Mouse (Mus musculus) lung, embryonic 16.5 days (tissue): ENCODE data around the gene Mical2. TPM values are rescaled to one million over a fixed set of nuclear protein-coding genes. Genes with fewer than 3 reads are reported as not detected.
A peak's percentile ranks its signal among the peaks of the same experiment; 100 is the strongest.

ENCODE experiments used
- ATAC-seq: fragments of 200-750 bp; cut with Nextera tagmentation; 2 replicates; pipeline ENCODE4 v1.8.0; 2017; ENCODE audit warnings: low read depth, mild to moderate bottlenecking, moderate library complexity
- H3K27ac ChIP-seq: fragments of 300-500 bp; sonication (generic); 2 replicates; pipeline ENCODE4 v1.5.1; 2014; ENCODE audit warnings: mild to moderate bottlenecking, control low read depth, low read length
- H3K27me3 ChIP-seq: fragments of 300-500 bp; sonication (generic); 2 replicates; pipeline ENCODE4 v1.6.1; 2014; ENCODE audit warnings: low read depth, low read length, mixed read lengths; ENCODE audit not compliant: control insufficient read depth, insufficient read depth
- H3K36me3 ChIP-seq: fragments of 300-500 bp; sonication (generic); 2 replicates; pipeline ENCODE4 v1.6.1; 2014; ENCODE audit warnings: low read length; ENCODE audit not compliant: control insufficient read depth, insufficient read depth
- H3K4me1 ChIP-seq: fragments of 300-500 bp; sonication (generic); replicated peaks from 2 replicates; pipeline ENCODE4 v1.6.1; 2014; ENCODE audit warnings: low read length, mixed read lengths; ENCODE audit not compliant: control insufficient read depth, insufficient read depth
- H3K4me2 ChIP-seq: fragments of 300-500 bp; sonication (generic); 2 replicates; pipeline ENCODE4 v1.6.1; 2014; ENCODE audit warnings: low read depth, low read length, control low read depth
- H3K4me3 ChIP-seq: fragments of 300-500 bp; sonication (generic); 2 replicates; pipeline ENCODE4 v1.5.1; 2014; ENCODE audit warnings: mild to moderate bottlenecking, low read length, control low read depth
- H3K9ac ChIP-seq: fragments of 300-500 bp; sonication (generic); 2 replicates; pipeline ENCODE4 v1.6.1; 2014; ENCODE audit warnings: low read length, control low read depth
- H3K9me3 ChIP-seq: fragments of 300-500 bp; sonication (generic); 2 replicates; pipeline ENCODE4 v1.6.1; 2016; ENCODE audit warnings: low read length; ENCODE audit not compliant: control insufficient read depth
- WGBS: fragments of 180-500 bp; shearing (Covaris S2); extraction: QIAGEN DNeasy Blood & Tissue Kit; methylation state at CpG from one replicate; pipeline ENCODE4 v1.1.7; 2014; 5-methylcytosine and 5-hydroxymethylcytosine counted together
- polyA plus RNA-seq: library from polyadenylated mRNA; unstranded; fragments of >200 nt; fragmentation: Nextera tagmentation; extraction: Ambion mirVana; gene quantifications from 2 replicates; pipeline ENCODE4 v1.2.1, GENCODE M21; 2015

Mical2 gene
- polyA plus RNA-seq, 1 experiment from 2014 or later, result 27.3 TPM

DNA sequence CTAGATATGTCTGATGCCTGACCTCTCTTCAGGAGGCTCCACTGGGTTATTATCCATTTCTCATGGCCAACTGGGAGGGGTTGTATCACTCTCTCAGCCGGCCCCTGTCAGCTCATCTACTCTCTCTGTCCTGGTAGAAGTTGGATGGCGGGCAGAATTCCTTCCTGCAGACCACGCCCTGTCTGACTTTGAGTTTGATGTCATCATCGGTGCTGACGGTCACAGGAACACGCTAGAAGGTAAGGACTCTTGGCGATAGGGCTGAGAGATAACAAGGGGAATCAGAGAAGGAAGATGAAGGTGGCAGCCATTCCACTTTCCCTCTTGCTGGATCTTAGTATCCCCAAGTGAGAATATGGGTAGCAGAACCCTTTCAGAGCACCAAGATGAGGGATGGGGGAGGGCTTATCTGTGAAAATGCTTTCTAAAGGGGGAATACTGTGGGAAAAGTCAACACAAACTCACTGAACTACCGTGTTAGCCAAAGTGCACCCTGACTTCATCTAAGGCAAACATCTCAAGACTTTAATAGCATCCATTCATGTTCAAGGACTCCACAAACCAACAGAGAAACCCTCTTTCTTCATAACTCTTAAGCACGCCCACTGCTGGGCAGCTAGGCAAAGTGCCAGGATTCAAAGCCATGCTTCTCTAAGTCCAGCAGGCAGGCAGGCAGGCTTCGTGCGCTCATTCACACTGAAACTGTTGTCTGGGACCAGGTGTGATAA is 83.8 kb downstream of the Mical2 start:
- H3K4me2 ChIP-seq, result no peak overlapping the region
- H3K4me3 ChIP-seq, result no peak overlapping the region
- no peaks in the 10 kb centered on the region for H3K27me3 ChIP-seq
- peaks cover 2% of the 10 kb centered on the region; the same call in 1 of the 2 replicates for H3K36me3 ChIP-seq
- WGBS, result 45% methylated on average over 11 of the region's 11 CpGs
- H3K9me3 ChIP-seq, result no peaks in the 10 kb centered on the region
- peak; percentile 89 for ATAC-seq
- no peak overlapping the region for H3K9ac ChIP-seq
- peaks cover 7% of the 10 kb centered on the region for H3K4me1 ChIP-seq
- H3K27ac ChIP-seq, result peak overlapping the region; percentile 80

DNA sequence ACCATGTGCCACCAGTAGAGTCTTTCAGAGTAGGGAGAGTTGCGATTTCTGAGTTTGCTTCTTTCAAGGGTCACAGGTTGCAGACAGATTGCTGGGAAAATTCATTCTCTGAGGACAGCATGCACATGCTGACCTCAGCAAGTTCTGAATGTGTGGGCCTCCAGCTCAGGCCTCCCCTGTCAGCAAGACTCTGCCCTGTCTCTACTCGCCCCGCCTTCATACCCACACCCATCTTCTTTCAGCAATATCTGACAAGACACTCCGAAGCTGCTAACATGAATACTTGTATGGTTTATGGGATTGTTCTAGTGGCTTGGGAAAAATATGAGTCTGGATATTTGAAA is 84.3 kb downstream of the Mical2 start:
- no peak overlapping the region for H3K4me3 ChIP-seq
- peaks cover 7% of the 10 kb centered on the region for H3K4me1 ChIP-seq
- 57% methylated on average over 4 of the region's 4 CpGs for WGBS
- no peak overlapping the region for H3K4me2 ChIP-seq
- no peaks in the 10 kb centered on the region for H3K9me3 ChIP-seq
- H3K27me3 ChIP-seq, result no peaks in the 10 kb centered on the region
- peak; percentile 32 for ATAC-seq
- peaks cover 3% of the 10 kb centered on the region; the same call in 1 of the 2 replicates for H3K36me3 ChIP-seq
- H3K9ac ChIP-seq, result no peak overlapping the region
- peak overlapping the region; percentile 78 for H3K27ac ChIP-seq

DNA sequence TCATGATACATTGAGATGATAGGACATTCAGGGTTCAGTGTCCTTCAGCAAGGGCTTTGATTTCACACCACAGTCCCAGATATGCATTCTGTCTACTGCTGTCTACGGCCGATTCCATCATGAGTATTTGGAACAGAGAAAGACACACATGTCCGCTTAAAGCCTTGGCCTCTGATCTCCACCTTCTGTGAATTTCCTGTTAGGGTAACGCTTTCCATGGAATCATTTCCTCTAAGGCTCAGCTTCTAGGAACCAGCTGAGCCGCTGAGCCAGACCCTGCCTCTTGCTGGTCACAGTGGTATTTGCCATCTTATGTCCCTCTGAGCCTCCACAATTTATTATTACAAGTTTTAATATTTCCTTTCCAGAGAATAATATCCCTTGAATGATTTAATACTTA is 87.6 kb downstream of the Mical2 start:
- 47% methylated on average over 5 of the region's 5 CpGs for WGBS
- Histone ChIP-seq H3K4me2 (no peak overlapping the region), H3K9ac (no peak overlapping the region), H3K9me3 (no peaks in the 10 kb centered on the region), H3K27ac (no peak overlapping the region), H3K27me3 (no peaks in the 10 kb centered on the region), H3K4me1 (peaks cover 9% of the 10 kb centered on the region), H3K4me3 (no peak overlapping the region), H3K36me3 (peaks cover 6% of the 10 kb centered on the region; the same call in 1 of the 2 replicates)
- ATAC-seq, result no peak

DNA sequence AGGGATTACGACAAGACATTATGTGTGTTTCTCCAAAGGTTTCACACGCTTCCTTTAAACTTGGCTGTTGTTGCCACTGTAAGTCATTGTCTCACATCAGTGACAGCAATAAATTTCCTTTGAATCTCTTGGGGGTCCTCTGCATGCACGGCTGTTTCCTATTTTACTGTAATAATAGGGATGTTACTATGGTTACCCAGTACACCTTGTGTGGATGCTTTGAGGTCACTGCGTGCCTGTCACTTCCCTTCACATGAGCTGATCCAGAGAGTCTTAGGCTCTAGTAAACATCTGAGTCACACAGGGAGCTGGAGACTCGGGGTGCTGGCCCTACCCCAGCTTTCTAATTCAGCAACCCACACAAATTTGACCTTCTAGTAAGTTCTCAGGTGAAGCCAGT is 88.0 kb downstream of the Mical2 start:
- Histone ChIP-seq H3K27me3 (no peaks in the 10 kb centered on the region), H3K4me3 (no peak overlapping the region), H3K4me1 (peaks cover 9% of the 10 kb centered on the region), H3K4me2 (no peak overlapping the region), H3K36me3 (peaks cover 6% of the 10 kb centered on the region; the same call in 1 of the 2 replicates), H3K27ac (no peak overlapping the region), H3K9ac (no peak overlapping the region), H3K9me3 (no peaks in the 10 kb centered on the region)
- ATAC-seq, result no peak
- 57% methylated on average over 5 of the region's 5 CpGs for whole genome bisulfite sequencing

DNA sequence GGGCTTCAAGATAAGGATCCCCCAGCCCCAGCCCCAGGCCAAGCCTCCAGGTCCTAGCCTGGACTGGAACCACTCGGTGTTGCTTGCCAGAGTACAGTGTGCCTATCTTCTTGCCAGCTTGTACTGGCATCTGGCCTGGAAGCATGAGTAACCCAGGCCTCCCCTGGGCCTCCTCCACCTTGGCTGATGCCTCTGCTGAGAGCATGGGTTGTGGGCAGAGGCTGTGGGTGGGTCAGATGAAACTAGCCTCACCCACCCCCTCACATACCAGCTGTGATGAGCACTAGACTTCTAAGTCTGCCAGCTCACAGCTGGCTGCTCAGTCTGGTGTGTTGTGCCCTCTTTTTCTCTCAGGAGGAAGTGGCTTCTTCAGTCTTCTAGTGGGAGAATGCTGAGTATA is 90.6 kb downstream of the Mical2 start:
- Histone ChIP-seq H3K9ac (no peak overlapping the region), H3K36me3 (0 out of 2 replicates have a peak, but pooled peaks cover 6% of the 10 kb centered on the region), H3K4me1 (peaks cover 2% of the 10 kb centered on the region; the same call in 1 of the 2 replicates), H3K27me3 (no peaks in the 10 kb centered on the region), H3K4me3 (no peak overlapping the region), H3K4me2 (no peak overlapping the region), H3K27ac (no peak overlapping the region; the same call in 1 of the 2 replicates), H3K9me3 (no peaks in the 10 kb centered on the region)
- ATAC-seq, result peak; percentile 48
- 50% methylated on average over 1 of the region's 1 CpGs for WGBS

DNA sequence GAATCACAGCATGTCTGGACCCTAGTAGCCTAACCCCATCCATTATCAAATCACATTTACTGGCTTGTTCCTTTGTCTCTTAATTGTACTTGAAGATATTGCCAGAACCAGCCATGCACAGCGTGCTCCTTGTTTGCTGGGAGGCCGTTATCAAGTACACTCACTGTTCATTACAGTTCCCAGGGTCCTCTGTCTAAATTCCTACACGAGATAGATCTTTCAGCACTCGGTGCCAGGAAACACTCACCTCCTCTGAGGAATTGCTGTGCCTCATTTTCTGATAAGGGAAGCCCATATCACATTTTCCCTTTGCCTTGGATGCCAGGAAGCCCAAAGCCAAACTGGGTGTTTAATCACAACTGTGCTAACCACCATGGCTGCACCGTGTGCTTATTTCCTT is 91.8 kb downstream of the Mical2 start:
- no peak overlapping the region for H3K4me2 ChIP-seq
- no peak for ATAC-seq
- H3K9me3 ChIP-seq, result no peaks in the 10 kb centered on the region
- 15% methylated on average over 5 of the region's 5 CpGs for WGBS
- peaks cover 2% of the 10 kb centered on the region; the same call in 1 of the 2 replicates for H3K4me1 ChIP-seq
- 0 out of 2 replicates have a peak, but pooled peaks cover 5% of the 10 kb centered on the region for H3K36me3 ChIP-seq
- H3K27me3 ChIP-seq, result no peaks in the 10 kb centered on the region
- no peak overlapping the region for H3K4me3 ChIP-seq
- 0 out of 2 replicates have a peak overlapping the region, but pooled peaks have one; percentile 5 for H3K27ac ChIP-seq
- no peak overlapping the region for H3K9ac ChIP-seq

DNA sequence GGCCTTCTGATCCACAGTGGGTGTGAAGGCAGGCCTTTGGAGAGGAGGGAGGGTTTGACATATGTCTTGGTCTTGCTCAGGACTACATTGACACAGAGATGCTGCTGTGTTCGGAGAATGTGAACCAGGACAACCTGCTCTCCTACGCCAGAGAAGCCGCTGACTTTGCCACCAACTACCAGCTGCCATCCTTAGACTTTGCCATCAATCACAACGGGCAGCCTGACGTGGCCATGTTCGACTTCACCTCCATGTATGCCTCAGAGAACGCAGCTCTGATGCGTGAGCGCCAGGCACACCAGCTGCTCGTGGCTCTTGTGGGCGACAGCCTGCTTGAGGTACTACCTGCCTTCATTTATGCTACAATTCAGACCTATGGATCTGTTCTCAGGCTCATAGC is 92.7 kb downstream of the Mical2 start:
- H3K4me3 ChIP-seq, result no peak overlapping the region
- 93% methylated on average over 11 of the region's 11 CpGs for WGBS
- no peak overlapping the region for H3K9ac ChIP-seq
- no peaks in the 10 kb centered on the region for H3K27me3 ChIP-seq
- no peak for ATAC-seq
- peaks cover 2% of the 10 kb centered on the region; the same call in 1 of the 2 replicates for H3K4me1 ChIP-seq
- no peaks in the 10 kb centered on the region for H3K9me3 ChIP-seq
- no peak overlapping the region for H3K4me2 ChIP-seq
- no peak overlapping the region for H3K27ac ChIP-seq
- H3K36me3 ChIP-seq, result 0 out of 2 replicates have a peak, but pooled peaks cover 5% of the 10 kb centered on the region

DNA sequence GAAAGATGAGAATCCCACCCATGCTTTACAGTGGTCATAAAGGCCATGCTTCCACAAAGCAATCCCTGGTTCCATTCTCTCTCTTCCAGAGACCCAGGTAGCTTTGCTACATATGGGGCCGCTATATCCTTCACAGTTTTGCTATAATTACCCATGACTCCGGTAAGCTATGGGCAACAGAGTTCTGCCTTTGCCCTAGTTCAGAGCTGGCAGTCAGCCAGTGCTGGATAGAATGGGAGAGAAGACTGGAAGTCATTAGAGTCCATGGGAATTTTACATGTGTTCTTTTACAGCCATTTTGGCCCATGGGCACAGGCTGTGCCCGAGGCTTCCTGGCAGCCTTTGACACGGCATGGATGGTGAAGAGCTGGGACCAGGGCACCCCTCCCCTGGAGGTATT is 93.8 kb downstream of the Mical2 start:
- no peak overlapping the region for H3K4me2 ChIP-seq
- peaks cover 2% of the 10 kb centered on the region; the same call in 1 of the 2 replicates for H3K4me1 ChIP-seq
- WGBS, result 75% methylated on average over 4 of the region's 4 CpGs
- peaks cover 13% of the 10 kb centered on the region for H3K36me3 ChIP-seq
- H3K27ac ChIP-seq, result no peak overlapping the region
- H3K9ac ChIP-seq, result no peak overlapping the region
- H3K9me3 ChIP-seq, result no peaks in the 10 kb centered on the region
- H3K27me3 ChIP-seq, result no peaks in the 10 kb centered on the region
- H3K4me3 ChIP-seq, result no peak overlapping the region
- no peak for ATAC-seq

DNA sequence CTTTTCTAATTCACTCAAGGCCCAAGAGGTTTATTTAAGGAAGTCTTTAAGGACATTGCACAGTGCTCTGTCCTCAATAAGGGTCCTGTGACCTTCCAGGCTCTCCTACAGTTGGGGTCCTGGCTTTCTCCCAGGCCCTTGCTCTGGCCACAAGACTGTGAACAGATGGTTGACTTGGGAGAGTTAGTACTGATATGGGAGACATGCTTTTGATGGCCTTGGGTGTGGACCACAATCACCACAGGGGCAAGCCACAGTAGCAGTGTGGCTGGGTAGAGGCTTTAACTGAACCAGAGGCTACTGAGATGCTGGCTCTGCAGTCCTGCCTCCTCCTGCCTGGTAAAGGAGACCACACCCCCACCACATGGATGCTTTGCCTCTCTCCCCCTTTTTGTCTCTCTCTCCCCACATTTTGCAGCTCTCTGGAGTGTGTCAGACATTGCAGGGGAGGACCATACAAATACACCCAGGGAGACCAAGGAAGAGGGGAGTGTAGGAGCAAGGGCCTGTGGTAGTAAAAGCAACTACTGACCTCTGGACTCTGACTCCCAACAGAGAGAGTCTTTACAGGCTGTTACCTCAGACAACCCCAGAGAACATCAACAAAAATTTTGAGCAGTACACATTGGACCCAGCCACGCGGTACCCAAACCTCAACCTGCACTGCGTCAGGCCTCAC is 94.5 kb downstream of the Mical2 start:
- WGBS, result 96% methylated on average over 3 of the region's 3 CpGs
- no peak for ATAC-seq
- no peaks in the 10 kb centered on the region for H3K9me3 ChIP-seq
- H3K4me1 ChIP-seq, result peaks cover 2% of the 10 kb centered on the region; the same call in 1 of the 2 replicates
- no peaks in the 10 kb centered on the region for H3K27me3 ChIP-seq
- H3K27ac ChIP-seq, result no peak overlapping the region
- H3K4me2 ChIP-seq, result no peak overlapping the region
- H3K36me3 ChIP-seq, result peaks cover 16% of the 10 kb centered on the region
- H3K9ac ChIP-seq, result no peak overlapping the region
- H3K4me3 ChIP-seq, result no peak overlapping the region
